Mouse (Mus musculus): ENCODE data around the gene Prr13.

Gene Prr13

GRCm38 (mm10) chr15:102503924-102504782 is 45.3 kb downstream of the Prr13 start:
- in situ Hi-C loops (cut with MboI, MseI): no loop called here

GRCm38 (mm10) chr15:102505073-102505769 is 46.4 kb downstream of the Prr13 start:
- in situ Hi-C loops (cut with MboI, MseI): no loop called here

- in situ Hi-C loops (cut with MboI, MseI): no loop called here
These were observed 47.1 kb downstream of the Prr13 start for GRCm38 (mm10) chr15:102505770-102506463.

GRCm38 (mm10) chr15:102506464-102506830 is 47.6 kb downstream of the Prr13 start:
- in situ Hi-C loops (cut with MboI, MseI): no loop called here

GRCm38 (mm10) chr15:102506864-102507263 is 48.0 kb downstream of the Prr13 start:
- in situ Hi-C loops (cut with MboI, MseI): no loop called here

- in situ Hi-C loops (cut with MboI, MseI): no loop called here
These were observed 48.7 kb downstream of the Prr13 start for GRCm38 (mm10) chr15:102507561-102507960.

- in situ Hi-C loops (cut with MboI, MseI): no loop called here
These were observed 49.5 kb downstream of the Prr13 start for GRCm38 (mm10) chr15:102508336-102508735.

GRCm38 (mm10) chr15:102510110-102510509 is 51.3 kb downstream of the Prr13 start:
- in situ Hi-C loops (cut with MboI, MseI): no loop called here

GRCm38 (mm10) chr15:102510590-102511284 is 51.9 kb downstream of the Prr13 start:
- in situ Hi-C loops (cut with MboI, MseI): no loop called here

- in situ Hi-C loops (cut with MboI, MseI): no loop called here
These were observed 52.5 kb downstream of the Prr13 start for GRCm38 (mm10) chr15:102511285-102511833.

- in situ Hi-C loops (cut with MboI, MseI): no loop called here
These were observed 53.2 kb downstream of the Prr13 start for GRCm38 (mm10) chr15:102512010-102512409.
